Mouse (Mus musculus) regulatory T cell (primary cell): ENCODE results near the gene Arhgef7.

ENCODE experiments used
- in situ Hi-C: fragments of 300-600 bp; cut with MboI, MseI; formaldehyde crosslinking; loops from one replicate; pipeline ENCODE4 v1.15.1; 2025; ENCODE audit warnings: high pct_unique_total_duplicates

Gene Arhgef7

DNA sequence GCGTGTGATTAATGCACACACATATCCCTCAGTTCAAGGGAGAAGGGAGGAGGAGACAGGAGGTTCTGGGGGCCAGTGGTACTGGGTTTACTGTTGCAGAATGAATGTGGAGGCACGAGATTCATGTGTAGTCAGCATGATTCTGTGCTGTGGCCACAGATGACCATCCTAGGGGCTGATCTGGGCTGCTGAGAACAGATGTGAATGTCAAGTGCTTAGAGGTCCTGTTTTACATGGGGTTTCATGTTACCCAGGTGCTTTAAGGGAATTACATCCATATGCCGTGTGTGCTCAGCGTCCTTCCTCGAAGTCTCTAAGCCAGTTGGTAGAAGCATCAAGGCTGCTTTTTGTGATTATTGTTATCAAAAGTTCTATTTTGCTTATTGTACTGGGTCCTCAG is 61.6 kb downstream of the Arhgef7 start:
- in situ Hi-C loops = no loop called here

DNA sequence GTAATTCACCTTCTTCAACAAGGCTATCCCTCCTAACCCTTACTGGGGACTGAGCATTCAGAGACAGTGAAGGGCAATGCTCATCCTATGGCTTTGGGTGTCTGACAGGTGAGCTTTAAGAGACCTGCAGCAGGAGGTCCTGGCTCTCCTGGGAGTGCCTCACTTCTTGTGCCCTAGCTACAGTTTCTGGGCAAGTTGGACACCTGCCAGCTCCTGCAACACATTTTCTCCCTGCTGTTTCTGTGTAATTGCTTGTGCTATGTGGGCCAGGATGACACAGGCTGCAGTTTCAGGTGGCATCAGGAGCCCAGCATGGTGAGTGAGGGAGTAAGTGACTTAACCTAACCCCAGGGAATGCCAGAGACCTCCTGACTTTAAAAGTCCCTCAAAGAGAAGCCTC is 67.4 kb downstream of the Arhgef7 start:
- in situ Hi-C loops = no loop called here

DNA sequence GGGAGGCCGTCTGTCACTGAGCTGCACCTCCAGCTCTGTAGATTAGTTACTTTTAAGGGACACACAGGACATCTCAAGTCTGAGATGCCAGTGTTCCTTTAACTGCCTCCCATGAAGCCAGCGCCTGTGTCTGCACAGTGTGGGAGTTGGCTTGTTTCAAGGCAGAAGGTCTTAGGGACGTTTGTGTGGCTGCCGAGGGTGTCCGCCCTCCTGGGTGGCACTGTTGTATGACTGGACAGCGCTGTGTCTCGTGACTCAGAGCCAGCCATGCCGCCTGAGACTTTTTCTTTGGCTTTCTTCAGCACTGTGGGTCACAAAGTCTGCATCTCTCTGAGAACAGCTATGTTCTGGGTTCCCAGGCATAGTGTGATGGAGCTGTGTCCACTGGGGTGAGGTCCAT is 69.6 kb downstream of the Arhgef7 start:
- in situ Hi-C loops = no loop called here

DNA sequence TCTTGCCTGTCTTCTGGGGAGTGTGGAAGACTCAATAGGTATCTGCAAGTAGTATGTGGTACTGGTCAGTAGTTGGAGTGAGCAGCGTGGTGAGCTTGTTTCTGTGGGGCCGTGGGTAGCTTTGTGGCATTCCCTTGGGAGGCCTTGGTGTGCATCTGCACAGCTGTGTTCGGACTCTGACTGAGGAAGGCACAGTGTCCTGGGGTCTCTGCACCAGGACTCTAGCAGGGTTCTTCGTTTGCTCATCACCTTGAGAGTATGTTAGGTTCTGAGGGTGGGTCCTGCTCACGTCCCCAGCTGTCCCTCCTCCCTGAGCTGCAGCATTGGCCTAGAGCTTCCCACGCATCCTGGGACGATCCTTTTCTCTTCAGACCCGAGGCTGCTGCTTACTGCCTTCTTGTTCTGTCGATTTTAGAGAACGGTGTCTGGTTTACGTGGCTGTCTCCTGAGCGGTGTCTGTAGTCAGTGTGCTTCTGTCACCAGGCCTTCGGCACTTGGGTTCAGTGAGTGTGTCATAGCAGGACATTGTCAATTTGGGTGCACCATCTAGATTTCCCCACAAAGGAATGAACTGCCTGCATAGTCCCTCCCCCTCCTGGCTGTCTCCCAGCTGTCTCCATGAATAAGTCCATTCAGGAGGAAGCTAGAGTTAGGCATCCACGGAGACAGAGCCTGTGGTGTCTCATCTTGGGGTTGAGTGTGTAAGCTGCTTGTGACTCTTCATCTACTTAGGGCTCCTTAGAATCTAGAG is 70.4 kb downstream of the Arhgef7 start:
- in situ Hi-C loops = no loop called here

DNA sequence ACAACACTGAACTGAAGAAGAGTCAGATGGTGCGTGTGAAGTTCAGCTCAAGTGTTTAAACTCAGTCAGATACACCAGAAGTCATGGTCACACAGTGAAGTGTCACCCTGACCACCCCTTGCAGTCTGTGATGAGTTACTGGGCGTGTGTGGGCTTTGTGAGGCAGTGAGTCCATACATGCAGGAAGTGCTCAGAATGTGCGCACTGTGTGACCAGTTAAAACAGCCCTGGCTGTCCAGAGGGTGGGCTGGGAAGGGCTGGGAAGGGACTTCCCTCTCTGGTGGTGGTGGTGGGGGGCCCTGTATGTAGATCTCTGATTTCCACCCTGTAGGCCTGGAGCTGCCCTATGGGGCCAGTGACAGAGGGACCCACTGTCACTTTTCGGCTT is 71.0 kb downstream of the Arhgef7 start:
- in situ Hi-C loops = no loop called here

DNA sequence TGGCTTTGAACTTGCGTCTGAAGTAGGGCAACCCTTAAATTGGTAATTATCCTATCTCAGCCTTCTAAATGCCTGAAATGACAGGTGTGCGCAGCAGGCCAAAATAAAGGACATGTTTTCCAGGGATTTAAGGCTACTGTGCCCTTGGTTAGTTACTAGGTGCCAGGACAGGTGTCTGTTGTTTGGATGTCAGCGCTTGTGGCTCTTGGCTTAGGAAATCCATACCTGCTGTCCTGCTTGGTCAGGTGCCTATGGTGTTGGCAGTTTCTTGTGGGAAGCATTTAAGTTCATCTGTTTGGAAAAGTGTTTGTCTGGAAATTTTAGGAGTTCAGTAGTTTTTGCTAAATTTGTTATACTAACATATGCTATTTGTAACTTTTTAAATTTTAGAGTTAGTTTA is 71.6 kb downstream of the Arhgef7 start:
- in situ Hi-C loops = no loop called here

DNA sequence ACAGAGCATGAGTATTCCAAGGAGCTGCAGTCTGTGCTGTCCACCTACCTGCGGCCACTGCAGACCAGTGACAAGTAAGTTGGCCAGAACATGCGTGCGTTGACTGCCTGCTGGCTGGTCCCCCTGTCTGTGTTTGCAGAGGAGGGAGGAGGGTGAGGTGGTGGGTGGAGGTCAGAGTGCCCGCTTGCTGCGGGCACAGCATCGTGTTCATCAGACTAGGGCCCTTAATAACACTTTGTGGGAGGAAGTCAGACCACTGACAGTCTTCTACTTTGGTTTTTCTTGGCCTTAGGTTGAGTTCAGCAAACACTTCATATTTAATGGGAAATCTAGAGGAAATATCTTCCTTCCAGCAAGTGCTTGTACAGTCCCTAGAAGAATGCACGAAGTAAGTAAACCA is 73.0 kb downstream of the Arhgef7 start:
- in situ Hi-C loops = no loop called here

DNA sequence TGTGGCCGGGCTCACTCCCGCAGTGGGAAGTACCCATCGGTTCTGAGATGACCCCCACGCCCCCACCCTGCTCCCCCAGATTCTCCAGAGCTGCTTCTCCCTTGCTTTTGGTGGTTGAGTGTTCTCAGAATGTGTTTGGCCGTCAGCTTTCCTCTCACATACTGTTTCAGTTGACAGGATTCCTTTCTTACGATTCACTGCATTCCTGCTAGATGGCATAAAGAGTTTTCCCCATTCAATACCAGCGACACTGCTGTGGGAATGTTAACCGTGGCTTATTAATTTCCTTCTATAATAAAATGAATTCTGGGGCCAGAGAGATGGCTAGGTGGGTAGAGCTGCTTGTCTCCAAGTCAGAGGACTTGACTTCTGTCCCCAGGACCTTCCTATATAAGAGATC is 74.0 kb downstream of the Arhgef7 start:
- in situ Hi-C loops = no loop called here

DNA sequence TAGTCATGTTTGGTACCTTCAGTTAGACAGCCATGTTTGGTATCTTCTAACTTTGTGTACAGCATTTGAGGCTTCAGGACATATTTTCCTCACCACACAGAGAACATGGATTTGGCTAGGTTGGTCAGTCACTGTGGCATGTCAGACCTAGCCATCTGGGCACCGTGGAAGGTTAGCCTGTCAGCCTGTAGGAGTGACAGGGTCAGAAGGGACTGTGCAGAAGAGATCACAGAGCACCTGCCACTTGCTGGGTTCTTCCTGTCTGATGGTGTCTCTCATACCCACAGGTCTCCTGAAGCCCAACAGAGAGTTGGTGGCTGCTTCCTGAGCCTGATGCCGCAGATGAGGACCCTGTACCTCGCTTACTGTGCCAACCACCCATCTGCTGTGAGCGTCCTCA is 77.4 kb downstream of the Arhgef7 start:
- in situ Hi-C loops = no loop called here

DNA sequence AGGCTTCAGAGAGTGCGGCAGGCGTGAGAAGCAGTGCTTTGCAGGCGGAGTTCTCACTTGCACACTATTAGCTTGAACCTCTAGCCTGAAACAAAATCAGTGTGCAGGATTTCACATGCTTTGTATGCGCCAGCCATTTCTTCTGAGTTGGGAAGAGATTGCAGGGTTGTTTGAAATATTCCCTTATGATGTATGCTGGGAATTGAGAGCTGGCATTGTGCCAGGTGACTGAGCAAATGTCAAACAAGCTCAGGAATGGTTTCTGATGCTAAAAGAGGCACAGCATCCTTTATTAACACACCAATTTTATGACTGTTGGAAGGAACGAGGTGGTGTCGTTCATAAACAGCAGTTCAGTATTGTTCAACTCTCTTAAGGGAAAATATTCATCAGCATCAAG is 78.7 kb downstream of the Arhgef7 start:
- in situ Hi-C loops = no loop called here

DNA sequence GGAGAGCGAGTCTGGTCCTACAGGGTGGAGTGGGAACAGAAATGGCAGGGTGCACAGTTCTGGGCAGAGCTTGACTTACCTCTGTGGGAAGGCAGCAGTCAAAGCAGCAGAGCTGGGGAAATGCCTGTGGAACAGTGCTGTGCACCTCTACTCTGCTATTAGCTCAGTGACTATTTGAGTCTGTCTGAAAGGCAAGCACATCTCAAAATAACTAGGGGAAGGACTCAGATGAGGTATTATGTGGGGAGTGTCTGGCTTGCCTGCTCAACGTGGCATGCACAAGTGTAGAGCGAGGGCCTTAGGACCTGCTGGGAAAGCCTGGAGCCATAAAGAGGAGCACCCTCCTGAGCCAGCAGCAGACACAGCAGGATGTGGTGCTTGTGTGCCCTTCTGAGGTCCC is 79.8 kb downstream of the Arhgef7 start:
- in situ Hi-C loops = no loop called here

DNA sequence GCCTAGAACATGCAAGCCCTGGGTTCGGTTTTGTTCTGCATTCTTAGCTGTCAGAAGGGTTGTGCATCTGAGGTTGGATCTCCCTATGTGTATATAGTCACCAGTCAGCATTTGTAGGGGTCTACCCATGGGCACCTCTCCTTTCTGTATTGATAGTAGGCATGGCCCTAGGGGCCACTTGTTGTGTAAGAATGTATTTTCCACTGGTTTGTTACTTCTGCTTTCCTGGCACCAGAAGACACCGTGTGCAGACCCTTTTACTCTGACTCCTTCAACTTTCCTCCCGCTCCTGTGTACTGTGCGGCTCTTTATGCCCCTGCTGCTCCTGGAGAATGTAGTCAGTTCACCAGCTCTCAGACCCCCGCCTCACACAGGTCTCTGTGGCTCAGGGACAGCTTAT is 80.5 kb downstream of the Arhgef7 start:
- in situ Hi-C loops = no loop called here

DNA sequence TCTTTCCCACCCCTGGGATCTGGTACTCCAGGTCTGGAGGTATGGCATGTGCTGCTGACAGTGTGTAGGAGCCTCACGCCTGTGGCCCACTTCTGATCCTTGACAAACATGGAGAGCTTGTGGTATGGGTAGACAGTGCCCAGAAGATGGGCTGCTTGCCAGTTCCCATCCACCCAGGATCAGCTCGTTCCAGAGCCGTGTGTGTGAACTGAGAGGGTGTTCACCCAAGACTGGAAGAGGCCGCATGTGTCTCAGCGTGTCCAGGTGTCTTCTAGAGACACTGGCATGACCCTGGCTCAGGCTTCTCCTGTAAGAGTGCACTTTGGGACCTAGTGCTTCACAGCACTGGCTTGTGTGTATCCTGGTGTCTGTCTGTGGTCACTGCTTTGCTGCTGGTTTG is 82.9 kb downstream of the Arhgef7 start:
- in situ Hi-C loops = no loop called here

DNA sequence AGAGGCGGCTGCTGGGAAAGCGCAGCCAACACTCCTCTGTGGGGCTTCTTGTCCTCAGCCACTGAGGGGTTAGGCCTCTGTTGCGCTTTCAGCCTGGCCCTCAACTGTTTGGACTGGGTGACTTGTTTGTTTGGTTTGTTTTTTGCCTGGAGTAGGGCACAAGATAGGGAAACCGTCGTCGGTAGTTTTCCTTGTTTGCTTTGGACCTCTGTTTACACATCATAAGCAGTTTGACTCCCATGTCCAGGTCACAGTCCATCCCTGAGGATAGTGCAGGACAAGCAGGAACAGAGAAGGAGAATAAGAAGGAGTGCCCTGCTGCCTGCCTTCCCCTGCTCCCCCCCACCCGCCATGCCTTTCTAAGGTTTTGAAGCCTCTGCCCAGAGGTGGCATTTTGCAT is 86.3 kb downstream of the Arhgef7 start:
- in situ Hi-C loops = no loop called here

DNA sequence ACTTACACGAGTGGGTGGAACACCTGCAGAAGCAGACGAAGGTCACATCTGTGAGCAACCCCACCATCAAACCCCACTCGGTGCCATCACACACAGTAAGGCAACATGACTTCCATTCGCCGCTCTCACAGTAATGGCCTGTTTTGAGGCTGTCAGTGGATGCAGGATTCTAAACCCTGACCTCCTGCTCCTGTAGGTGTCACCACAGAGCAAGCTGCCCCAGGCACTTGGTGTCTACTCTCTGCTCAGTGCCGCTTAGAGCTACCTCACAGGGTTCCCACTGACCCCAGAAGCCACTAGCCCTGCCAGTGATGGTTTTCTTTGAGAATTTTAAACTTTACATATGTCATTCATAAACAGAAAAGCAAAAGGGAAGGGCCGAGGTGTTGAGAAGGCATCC is 87.7 kb downstream of the Arhgef7 start:
- in situ Hi-C loops = no loop called here

DNA sequence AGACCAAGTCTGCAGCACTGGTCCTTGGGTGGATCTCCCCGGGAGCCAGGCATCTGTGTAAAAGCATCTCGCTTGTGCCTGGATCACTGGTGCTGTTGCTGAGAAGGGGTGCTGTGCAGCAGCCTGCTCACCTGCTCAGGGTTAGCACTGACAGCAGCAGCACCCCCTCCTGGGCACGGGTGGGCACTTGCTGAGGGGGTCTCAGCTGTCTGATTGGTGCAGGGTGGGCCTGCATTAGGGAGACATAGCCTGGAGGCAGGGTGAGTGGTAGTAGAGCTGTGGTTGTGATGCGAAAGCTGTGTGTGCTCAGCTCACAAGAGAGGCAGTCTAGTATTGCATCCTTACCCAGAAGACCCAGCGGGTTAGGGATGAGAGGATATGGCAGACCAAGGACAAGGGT is 92.6 kb downstream of the Arhgef7 start:
- in situ Hi-C loops = no loop called here

DNA sequence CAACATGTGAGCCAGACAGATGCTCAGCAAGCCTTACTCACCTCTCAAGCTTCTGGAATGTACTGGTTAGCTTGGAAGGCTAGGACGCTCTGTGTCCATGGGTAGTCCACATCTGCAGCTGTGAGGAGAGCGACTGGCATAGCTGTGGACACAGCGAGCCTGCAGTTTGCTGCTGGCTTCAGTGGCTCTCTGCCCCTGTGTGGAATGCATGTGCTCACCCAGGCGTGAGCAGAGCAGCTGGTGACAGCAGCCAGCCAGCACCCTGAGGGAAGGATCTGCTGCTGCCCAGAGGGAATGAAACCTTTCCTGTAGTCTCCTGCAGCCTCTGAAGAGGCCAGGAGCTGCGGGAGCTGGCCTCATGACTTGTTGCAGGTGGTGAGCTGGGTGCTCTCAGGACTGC is 93.0 kb downstream of the Arhgef7 start:
- in situ Hi-C loops = no loop called here

DNA sequence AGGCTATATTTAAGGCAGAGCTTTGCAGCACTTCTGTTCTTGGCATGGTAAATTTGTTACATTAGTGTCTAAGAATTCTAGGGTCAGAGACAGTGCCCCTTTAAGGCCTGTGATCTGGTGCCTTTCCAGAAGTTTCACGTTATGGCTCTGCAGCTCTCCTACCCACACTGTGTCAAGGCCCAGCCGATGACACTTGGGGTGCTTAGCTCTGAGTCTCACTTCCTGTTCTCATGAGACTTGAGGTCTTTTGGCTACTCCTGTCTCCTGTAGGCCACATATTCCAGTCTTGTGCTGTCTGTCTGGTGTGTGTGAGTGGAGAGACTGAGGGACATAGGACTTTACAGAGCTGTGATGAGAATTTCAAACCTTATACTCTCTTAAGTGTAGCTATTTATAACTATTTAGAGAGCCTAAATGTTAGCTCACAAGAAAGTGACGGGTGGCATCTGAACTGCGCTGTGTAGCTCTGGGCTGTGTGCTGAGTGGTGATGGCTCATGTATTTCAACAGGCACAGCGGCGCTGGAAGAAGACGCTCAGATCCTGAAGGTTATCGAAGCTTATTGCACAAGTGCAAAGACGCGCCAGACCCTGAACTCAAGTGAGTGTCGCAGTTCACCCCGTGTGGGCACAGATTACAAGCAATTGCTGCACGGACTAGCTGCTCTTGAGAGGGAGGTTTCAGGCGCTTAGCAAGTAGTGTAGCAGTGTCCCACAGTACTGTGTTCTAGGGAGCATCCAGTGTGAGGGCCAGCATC is 94.1 kb downstream of the Arhgef7 start:
- in situ Hi-C loops = no loop called here

DNA sequence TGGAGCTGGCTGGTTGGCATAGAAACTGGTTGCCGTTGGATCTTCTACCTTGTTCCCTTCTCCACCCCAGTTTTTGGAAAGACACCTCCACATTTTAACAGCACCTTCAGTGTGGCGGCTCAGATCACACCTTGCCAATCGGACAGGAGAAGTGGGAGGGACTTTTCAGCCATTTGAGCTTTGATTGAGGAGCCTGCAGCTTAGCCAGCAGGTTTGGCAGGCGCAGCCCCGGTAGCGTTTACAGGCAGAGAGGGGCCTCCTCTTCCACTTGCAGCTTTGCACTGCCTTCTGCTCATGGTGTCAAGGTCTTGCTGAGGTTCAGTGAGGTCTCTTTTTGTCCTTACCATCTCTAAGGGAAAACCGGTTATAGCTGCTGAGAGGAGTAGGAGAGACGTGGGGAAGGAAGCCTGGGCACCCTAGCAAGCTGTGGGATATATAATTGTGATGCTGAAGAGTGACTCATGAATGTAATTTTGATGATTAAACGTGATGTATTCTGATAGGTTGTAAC is 95.1 kb downstream of the Arhgef7 start:
- in situ Hi-C loops = no loop called here

DNA sequence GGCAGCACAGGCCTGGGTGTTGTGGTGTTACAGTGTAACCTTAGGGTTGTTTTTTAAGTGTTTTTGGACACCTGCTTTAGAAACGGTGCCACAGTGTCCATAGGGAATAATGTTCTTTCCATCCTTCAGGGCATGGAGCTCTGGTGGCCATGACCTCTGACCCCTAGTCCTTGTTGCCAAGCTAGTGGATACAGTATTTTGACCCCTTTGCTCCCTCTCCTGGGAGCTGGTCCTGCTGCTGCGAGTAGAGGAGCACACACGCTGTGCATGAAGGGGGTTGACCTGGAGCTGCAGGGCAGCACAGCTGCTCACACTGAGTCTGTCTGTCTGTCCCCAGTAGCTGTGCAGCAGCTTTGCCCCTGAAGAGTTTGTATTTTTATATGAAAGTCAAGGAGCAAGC is 98.2 kb downstream of the Arhgef7 start:
- in situ Hi-C loops = no loop called here

DNA sequence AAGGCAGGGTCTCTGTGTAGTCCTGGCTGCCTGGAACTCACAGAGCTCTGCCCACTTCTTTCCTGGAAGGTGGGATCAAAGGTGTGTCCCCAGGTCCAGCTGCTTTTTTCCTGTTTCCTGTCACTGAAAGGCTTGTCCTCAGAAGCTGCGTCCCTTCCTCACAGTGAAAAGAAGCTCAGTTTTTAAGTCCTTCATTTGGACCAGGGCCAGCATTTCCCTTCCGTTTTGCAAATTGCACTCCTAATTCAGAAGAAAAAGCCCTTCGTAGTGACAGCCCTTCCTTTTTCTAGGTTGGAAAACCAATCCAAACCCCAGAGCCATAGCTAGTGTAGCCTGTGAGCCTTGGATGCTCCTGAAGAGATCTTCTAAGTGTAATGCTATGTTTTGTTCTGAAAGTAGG is 99.8 kb downstream of the Arhgef7 start:
- in situ Hi-C loops = no loop called here

DNA sequence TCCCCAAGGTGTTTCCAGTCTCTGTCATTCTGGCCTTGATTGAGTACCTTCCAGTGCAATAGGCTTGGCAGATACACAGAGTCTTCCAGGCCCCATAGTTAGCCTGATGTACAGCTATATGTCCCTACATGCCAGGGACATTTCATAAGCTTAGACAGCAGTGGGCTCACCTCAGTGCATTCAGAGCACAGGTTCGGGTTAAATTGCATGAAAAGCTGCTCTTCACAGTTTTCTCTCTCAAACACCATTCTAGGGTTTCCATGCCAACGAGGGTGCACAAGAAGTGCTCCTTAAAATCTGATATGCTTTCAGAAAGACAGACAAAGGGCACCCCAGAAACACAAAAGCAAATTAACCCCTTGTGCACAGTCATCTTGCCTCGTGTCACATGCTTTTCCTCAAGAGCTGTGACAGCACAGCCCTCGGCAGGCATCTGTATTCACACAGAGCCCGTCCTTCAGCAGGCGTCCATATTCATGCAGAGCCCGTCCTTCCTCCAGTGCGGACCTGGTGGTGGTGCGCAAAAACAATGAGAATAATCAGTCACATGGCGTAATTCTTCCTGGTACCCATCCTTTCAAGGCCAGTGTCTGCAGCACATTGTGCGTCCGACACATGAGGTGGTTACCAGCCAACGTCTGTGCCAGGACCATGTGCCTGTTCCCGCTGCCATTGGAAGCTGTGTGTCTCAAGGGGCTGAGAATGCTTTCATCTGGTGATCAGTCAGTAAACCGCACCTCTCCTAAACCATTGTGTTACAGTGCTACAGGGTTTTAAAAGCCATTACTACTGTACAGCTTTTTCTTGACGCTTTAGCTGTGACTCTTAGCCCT is 102.9 kb downstream of the Arhgef7 start:
- in situ Hi-C loops = no loop called here
